Mouse (Mus musculus) spleen, adult 18-20 months (tissue): ENCODE measurements at regions not wholly inside any gene's neighbourhood (a gene's known extent, or its start where the extent isn't known, plus 50 kb on each side); places are given as distances from the start of the nearest gene placed in this dataset.

Source experiments
- DNase-seq, 2 experiments: peaks; one replicate each; pipeline ENCODE4 v3.0.0; 2022; ENCODE audit warnings: mixed read lengths in 2 of 2

GRCm38 (mm10) chr11:63620220-63620619 lies 301.9 kb downstream of the Hs3st3b1 start:
- DNase-seq, result no peak

GRCm38 (mm10) chr11:63630336-63630735 lies 291.8 kb downstream of the Hs3st3b1 start:
- no peak for DNase-seq

DNA sequence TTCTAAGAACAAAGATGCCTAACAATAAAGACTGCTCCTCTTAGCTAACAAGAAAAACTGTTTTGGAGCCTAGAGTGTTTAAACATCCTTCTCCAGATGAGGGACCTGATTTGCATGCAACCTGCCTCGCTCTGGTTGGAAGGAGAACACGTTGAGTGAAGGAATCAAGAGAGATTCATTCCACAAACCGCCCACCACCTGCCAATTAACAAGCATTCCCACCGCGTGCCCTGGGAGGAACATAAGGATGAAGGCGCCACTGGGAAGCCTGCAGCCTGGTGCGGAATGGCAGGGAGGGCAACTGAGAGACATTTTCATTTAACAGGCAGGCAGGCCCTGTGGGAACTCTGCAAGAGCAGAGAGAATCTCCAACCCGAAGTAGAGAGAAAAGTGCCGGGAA lies 265.0 kb downstream of the Hs3st3b1 start:
- DNase-seq, result no peak

- no peak for DNase-seq
Observed at GRCm38 (mm10) chr11:63665268-63665934, 256.7 kb downstream of the Hs3st3b1 start.

GRCm38 (mm10) chr11:63670477-63670876 lies 251.6 kb downstream of the Hs3st3b1 start:
- DNase-seq, result no peak

- no peak for DNase-seq
Observed at GRCm38 (mm10) chr11:63671816-63672215, 250.3 kb downstream of the Hs3st3b1 start.

- no peak for DNase-seq
Observed at GRCm38 (mm10) chr11:63677921-63678320, 244.2 kb downstream of the Hs3st3b1 start.

DNA sequence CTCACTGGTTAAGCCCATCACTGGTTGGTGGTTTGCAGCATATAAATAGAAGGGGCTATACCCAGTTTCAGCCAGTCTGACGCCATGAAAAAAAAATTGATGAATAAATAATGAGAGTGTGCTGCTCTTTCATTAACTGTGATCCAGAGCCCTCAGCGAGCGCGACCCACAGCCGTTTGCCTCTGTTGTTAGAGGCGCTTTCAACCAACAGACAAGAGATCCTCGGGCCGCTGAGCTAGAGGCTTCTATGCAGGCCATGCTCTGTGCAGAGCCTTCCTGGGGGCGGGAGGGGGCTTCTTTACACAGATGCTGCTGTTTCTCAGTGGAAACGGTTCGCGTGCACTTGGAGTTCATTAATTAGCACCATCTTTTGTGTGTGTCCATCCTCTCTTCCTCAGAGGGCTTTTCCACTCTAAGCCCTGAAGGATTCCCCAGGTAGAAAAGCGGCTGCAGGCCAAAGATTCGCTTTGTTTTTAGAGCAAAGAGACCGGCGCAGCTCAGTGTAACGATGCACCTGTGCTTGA lies 243.6 kb downstream of the Hs3st3b1 start:
- DNase-seq, result no peak

DNA sequence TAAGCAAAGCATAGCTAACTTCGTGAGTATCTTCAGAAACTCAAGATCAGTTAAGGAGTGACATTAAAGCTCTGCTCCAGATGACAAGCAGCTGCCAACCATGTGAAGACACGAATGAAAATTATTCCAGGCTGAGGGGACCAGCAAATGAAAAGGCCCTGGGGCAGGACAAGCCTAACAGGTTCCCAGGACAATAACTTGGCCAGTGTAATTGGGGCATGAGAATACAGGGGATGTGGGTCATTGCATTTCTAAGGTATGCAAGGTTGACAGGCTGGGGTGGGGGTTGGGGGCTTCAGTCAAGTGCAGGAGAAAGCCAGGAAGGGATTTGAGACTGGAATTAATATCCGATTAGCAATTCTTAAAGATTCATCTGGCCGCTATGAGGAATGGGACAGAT lies 242.6 kb downstream of the Hs3st3b1 start:
- no peak for DNase-seq

- no peak for DNase-seq
Observed at GRCm38 (mm10) chr11:63684228-63684980, 237.7 kb downstream of the Hs3st3b1 start.

- DNase-seq, result peak in 1 of 2 experiments; percentile 6
Observed at GRCm38 (mm10) chr11:63691041-63691440, 231.0 kb downstream of the Hs3st3b1 start.

DNA sequence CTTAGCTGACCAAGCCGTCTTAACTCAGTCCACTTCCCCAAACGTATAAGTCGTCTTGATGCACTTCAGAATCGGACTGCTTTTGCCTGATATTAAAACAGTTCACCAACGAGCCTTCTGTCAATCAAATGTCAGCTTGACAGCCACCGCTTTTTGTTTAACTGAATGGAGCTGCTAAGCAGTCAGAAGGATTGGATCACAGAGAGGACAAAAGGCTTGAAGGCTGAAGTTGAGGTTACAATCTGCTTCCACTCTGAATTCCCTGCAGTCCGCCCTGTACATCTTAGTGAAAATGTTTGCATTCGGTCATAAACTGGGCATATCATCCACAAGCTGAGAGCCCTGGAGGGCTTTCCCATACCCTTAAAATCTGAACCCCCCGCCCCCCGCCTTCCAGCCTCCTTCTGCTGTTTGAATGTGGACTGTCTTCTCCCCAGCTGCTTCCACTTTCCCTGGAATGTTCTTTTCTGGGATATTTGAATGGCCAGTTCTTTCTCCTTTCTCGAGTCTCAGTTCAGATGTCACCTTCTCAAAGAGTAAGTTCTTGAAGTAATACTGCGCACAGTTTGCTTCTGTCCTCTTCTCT lies 217.0 kb downstream of the Hs3st3b1 start:
- no peak for DNase-seq

DNA sequence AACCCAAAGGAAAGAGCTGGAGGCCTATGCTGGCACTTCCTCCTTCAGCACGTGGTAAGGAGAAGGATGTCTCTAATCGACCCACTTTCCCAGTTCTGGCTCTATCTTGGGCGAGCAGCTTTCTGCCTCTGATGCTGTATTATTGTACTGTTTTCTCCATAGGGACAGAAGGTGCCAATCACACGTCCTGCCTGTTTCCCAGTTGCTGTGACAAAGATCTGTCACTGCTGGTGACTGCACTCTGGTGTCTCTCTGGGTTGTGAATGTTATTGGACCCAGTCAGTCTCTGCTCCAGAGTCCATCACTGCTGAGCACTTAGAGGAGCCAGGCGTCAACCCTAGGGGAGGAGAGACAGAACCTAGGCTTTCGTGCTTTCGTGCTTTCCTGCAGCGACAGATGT lies 216.0 kb downstream of the Hs3st3b1 start:
- no peak for DNase-seq

DNA sequence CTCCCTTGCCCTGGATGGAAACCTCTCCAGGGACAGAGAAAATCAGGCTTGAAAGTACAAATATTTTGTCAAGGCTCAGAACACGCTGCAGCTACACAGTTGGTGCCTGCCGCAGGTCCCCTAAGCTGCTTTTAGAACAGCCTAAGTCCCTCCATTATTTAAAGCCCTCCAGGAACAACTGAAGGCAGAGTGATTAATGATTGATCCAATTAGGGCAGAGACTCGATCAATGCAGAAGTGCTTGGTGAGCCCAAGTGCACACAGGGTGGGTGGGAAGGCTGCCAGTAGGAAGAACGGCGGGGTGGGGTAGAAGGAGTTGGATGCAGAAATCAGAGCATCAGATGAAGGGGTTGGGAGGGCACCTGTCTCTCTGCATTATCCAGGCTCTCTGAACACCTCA lies 215.0 kb downstream of the Hs3st3b1 start:
- DNase-seq, result no peak

DNA sequence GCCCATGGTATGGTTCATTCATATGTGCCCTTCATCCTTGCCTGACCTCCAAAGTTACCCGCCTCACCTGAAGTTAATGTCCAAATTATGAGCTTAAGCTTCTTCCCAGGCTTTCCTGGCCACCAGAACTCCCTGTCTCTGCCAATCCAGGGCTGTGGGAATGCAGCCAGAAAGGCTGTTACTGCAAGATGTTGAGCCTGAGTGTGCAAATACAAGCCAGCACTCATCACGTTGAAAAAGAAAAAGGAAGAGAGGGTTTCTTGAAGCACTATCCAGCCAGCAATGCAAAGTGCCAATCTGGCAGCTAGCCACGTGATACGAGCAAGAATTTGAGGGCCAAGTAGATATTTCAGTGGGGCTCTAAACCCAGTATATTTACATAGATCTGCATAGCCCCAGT lies 213.7 kb downstream of the Hs3st3b1 start:
- no peak for DNase-seq

DNA sequence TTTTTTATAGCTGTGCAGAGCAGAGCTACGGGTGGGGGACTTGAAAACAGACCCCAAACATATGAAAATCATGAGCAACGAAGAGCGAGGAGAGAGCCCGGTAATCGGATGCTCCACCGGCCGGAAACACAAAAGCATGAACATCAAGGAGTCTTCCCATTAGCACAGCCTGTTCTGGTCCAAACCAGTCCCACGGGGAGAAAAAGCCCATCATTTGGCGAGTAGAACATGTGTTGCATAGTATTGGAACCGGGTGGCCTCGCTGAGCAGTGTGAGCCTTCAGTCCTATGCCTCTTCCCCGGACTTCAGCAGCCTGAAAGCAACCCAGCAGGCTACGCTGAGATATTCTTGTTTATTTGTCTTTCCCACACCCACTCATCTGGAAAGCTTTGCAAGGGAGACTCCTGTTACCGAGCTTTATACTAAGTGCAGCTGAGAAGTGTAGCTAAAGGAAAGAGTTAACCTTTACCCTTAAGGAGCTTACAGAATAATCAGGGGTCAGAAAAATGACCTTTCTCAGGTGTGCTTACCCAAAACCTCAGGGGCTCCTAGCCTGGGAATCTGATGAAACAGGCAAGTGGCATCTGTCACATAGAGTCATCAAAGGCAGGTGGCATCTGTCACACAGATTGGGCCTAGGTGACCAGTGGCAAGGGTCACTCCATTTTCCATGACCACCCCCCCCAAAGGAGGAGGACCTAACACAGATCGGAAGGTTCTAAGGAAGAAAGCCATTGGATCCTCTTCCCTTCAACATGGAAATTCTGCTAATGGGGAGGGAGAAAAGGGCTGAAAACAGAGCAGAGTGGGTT lies 209.8 kb downstream of the Hs3st3b1 start:
- DNase-seq, result no peak

- no peak for DNase-seq
Observed at GRCm38 (mm10) chr11:63722261-63722660, 199.8 kb downstream of the Hs3st3b1 start.

GRCm38 (mm10) chr11:63730880-63731279 lies 191.2 kb downstream of the Hs3st3b1 start:
- DNase-seq, result no peak

DNA sequence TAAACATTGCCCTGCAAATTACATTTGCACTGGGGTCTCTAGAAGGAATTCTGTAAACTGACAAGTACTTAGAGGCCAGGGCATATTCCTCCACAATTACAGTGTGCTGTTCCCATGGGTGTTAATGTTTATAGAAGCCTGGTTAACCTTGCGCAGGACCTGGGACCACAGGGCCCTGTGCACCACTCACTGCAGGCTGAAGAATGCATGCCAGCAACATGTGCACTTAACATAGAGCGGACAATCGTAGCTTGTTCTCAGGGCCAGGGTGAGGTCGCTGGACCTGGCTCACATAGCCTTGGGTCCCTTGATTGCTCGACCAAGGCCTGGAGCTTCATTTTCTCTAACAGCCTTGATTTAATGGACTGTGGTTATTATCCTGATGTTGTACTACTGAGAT lies 168.8 kb downstream of the Hs3st3b1 start:
- no peak for DNase-seq

DNA sequence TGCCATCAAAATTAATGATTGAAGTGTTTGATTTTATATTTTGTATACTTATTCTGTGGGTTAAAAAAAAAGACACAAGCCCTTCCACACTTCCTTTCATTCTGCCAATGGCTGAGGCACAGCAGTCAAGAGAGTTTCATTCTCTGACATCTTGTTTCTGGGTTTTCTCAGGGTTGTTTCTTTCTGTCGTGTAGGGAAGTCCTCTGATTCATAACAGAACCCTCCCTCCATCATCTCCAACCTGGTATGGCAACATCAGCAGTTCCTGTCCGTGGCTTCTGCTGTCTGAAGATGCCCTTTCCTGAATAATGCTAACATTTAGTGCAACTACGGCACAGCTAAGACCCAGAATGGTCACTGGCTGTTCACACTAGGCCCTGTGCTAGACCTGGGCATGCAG lies 167.3 kb downstream of the Hs3st3b1 start:
- DNase-seq, result no peak

DNA sequence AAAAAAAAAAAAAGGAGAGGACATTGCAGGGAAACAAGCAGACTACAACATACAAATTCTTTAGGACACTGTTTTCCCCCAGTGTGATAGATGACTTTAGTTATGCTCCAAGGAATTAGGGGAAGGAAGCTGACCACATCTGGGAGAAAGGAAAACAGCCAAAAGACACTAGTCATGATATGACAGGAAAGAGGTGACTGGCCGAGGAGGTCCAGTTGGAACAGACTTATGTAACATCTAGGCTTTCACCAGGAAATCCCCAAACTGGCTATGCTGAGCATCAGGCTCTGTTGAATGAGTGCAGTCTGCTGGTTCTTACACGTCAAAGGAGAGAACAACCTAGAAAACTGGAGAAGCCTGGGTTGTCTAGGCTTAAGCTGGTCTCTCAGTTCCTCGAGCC lies 163.8 kb downstream of the Hs3st3b1 start:
- DNase-seq, result no peak

- no peak for DNase-seq
Observed at GRCm38 (mm10) chr11:63761561-63761960, 160.5 kb downstream of the Hs3st3b1 start.

GRCm38 (mm10) chr11:63767631-63768250 lies 154.3 kb downstream of the Hs3st3b1 start:
- DNase-seq, result no peak
